Mouse (Mus musculus): ENCODE data around the gene Npas2. TPM values are rescaled to one million over a fixed set of nuclear protein-coding genes. Genes with fewer than 3 reads are reported as not detected.

The Npas2 gene
- polyA plus RNA-seq, 1 experiment: not detected

DNA sequence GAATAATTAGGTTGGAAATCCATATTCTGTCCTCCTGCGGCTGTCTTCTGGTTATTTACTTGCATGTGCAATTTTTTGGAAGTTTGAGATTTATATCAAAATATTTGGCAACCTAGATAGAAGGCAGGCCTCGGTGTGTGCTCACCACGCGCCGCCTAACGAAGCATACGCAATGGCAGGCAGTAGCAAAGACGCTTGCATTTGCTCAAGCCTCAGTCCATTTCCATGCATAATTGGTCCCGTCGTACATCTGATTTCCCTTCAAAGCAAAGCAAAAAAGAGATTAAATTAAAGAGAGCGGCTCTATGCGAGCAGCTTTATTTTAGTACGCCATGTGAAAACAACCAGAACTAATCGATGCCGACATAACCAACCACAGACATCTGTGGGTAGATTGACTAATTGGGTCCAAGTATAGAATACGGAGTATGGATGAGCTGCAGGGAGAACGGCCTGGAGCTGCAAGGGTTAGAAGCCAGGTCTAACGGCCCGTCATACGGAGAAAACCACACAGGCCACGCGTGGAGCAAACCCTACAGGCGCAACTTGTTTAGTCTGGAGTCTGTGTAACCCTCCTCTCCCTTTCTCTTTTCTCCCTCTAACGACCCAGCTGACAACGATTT, 118.9 kb downstream of the Npas2 start:
- peaks cover 3% of the 10 kb centered on the region; the same call in 1 of the 2 replicates for H3K4me1 ChIP-seq (ENCODE audit: control insufficient read depth, insufficient read depth, low read length)
- H3K4me3 ChIP-seq (replicated peaks; ENCODE audit: control insufficient read depth, low read depth, low read length): no peak overlapping the region
- 89% methylated on average over 25 of the region's 25 CpGs for WGBS
- H3K27ac ChIP-seq (ENCODE audit: control insufficient read depth, insufficient read depth, low read depth, low read length, poor library complexity): no peak overlapping the region
- TF ChIP-seq POLR2A (IDR thresholded peaks at IDR 0.05; ENCODE audit: borderline replicate concordance, control insufficient read depth, low read depth, low read length) (no peak), CTCF (IDR thresholded peaks at IDR 0.05; ENCODE audit: control insufficient read depth, insufficient read depth, low read length) (no peak)

DNA sequence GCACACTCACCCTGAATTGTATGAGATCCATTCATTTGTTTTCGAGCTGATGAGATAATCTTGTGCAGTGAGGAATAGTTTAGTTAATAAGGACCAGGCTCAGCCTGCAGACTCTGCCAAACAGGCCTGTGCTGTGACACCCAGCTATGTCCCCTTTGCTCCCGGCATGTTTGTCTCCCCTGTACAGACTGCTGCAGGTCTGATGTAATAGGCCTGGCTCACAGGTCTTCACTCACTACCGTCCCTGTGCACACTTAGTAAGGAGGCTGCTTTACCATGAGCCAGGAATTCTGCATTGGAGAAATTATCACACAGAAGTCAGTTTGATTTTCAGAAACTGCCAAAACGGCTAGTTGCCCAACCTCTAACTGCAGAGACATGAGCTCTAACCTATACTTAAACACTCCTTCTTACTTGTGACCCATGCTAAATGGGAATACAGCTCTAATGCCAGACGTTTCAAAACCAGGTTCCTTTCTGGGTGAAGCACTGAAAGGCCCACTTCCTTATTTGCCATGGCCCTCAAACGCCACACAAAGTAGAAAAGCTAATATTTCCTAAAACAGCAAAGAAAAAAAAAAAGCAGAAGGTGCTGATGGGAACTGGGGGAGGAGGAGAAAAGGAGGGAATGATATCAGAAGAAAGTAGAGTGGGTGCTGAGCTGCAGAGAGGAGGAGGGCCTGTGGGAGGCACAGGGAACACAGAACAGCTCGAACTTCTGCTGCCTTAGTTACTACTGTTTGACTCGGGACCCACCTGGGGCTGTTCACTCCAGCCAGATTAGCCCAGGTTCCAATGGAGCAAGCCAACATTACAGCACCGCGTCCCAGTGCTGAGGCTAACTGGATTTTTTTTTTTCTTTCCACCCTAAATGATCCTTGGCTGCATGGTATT, 120.1 kb downstream of the Npas2 start:
- 43% methylated on average over 10 of the region's 10 CpGs for WGBS
- Histone ChIP-seq H3K4me1 (ENCODE audit: control insufficient read depth, insufficient read depth, low read length) (peaks cover 3% of the 10 kb centered on the region; the same call in 1 of the 2 replicates), H3K27ac (ENCODE audit: control insufficient read depth, insufficient read depth, low read depth, low read length, poor library complexity) (no peak overlapping the region), H3K4me3 (replicated peaks; ENCODE audit: control insufficient read depth, low read depth, low read length) (no peak overlapping the region)
- no peak for TF ChIP-seq POLR2A (IDR thresholded peaks at IDR 0.05; ENCODE audit: borderline replicate concordance, control insufficient read depth, low read depth, low read length)
- TF ChIP-seq CTCF (IDR thresholded peaks at IDR 0.05; ENCODE audit: control insufficient read depth, insufficient read depth, low read length): no peak

DNA sequence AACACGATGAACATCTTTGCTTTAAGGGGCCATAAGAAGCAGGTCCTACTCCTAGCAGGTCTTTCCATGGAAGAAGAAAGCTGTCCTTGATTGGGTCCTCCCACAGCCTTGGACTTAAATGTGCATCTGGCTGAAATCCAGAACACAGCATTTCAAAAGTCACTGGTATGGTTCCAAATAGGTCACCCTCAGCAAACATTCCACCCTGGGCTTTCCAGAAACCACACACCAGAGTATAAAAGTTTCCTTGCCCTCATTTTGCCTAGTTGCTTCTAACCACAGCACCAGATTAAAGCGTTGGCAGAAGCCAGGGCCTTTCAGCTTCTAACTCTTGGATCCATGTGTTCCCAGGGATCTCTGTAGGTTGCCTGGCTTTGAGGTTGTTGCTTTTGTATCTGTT, 124.4 kb downstream of the Npas2 start:
- TF ChIP-seq POLR2A (IDR thresholded peaks at IDR 0.05; ENCODE audit: borderline replicate concordance, control insufficient read depth, low read depth, low read length): no peak
- TF ChIP-seq CTCF (IDR thresholded peaks at IDR 0.05; ENCODE audit: control insufficient read depth, insufficient read depth, low read length): no peak
- peaks cover 3% of the 10 kb centered on the region; the same call in 1 of the 2 replicates for H3K4me1 ChIP-seq (ENCODE audit: control insufficient read depth, insufficient read depth, low read length)
- H3K27ac ChIP-seq (ENCODE audit: control insufficient read depth, insufficient read depth, low read depth, low read length, poor library complexity): no peak overlapping the region
- H3K4me3 ChIP-seq (replicated peaks; ENCODE audit: control insufficient read depth, low read depth, low read length): no peak overlapping the region
- 57% methylated on average over 2 of the region's 2 CpGs for whole genome bisulfite sequencing

DNA sequence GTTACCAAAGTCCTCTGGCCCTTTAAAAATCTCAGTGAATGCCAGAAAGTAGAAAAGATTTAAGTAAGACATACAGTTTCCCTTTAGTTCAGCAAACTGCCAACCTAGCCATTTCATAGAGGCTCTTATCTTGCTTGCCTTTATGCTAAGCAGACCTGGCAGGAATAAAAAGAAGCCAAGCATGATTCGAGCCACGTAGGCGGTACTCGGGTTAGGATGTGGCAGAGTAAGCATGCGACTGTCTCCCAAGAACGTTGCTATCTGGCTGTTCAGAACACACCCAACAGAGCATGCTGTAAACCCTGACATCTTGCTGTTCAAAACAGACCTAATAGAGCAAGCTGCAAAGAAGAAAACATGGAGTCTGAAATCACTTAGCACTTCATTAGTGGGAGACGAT, 125.3 kb downstream of the Npas2 start:
- H3K4me3 ChIP-seq (replicated peaks; ENCODE audit: control insufficient read depth, low read depth, low read length): no peak overlapping the region
- H3K27ac ChIP-seq (ENCODE audit: control insufficient read depth, insufficient read depth, low read depth, low read length, poor library complexity): no peak overlapping the region
- TF ChIP-seq CTCF (IDR thresholded peaks at IDR 0.05; ENCODE audit: control insufficient read depth, insufficient read depth, low read length) (no peak), POLR2A (IDR thresholded peaks at IDR 0.05; ENCODE audit: borderline replicate concordance, control insufficient read depth, low read depth, low read length) (no peak)
- peaks cover under 1% of the 10 kb centered on the region; the same call in 1 of the 2 replicates for H3K4me1 ChIP-seq (ENCODE audit: control insufficient read depth, insufficient read depth, low read length)
- WGBS: 67% methylated on average over 7 of the region's 7 CpGs

DNA sequence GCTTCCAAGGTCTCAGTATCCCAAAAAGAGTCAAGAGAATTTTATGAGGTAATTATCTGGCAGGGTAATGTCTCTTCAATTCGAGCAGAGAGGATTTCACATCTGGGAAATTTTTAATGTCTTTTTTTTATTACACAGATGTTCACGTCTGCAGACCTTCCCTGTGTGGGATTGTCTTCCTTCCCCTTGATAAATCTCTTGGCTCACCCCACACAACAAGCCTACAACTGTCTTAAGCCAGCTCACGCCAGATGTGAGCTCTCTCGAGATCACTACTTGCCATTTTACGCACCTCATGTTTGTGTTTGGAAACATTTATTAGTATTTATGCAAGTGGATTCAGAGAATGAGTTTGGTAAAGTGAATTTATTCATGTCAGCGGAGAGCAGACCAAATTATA, 128.4 kb downstream of the Npas2 start:
- no peak overlapping the region for H3K4me3 ChIP-seq (replicated peaks; ENCODE audit: control insufficient read depth, low read depth, low read length)
- TF ChIP-seq POLR2A (IDR thresholded peaks at IDR 0.05; ENCODE audit: borderline replicate concordance, control insufficient read depth, low read depth, low read length): no peak
- TF ChIP-seq CTCF (IDR thresholded peaks at IDR 0.05; ENCODE audit: control insufficient read depth, insufficient read depth, low read length): no peak
- WGBS: 56% methylated on average over 6 of the region's 6 CpGs
- no peak overlapping the region for H3K27ac ChIP-seq (ENCODE audit: control insufficient read depth, insufficient read depth, low read depth, low read length, poor library complexity)
- no peaks in the 10 kb centered on the region for H3K4me1 ChIP-seq (ENCODE audit: control insufficient read depth, insufficient read depth, low read length)

DNA sequence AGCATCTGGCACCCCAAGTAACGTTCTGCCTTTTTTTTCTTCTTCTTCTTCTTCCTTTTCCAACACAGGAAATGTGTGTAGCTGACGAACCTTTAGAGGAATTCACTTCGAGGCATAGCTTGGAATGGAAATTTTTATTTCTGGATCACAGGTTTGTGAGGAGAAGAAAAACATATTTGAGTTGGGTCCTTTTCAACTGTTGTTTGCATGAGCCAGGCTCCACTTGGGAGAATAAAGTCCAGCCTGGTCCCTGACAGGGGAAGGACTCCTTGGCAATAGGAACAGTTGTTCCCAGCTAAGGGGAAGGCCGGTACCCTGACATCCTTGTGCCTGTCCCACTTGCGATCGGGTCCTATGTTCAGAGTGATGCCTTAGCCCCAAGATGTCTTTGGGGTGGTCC, 131.7 kb downstream of the Npas2 start:
- H3K4me3 ChIP-seq (replicated peaks; ENCODE audit: control insufficient read depth, low read depth, low read length): no peak overlapping the region
- 74% methylated on average over 6 of the region's 6 CpGs for WGBS

DNA sequence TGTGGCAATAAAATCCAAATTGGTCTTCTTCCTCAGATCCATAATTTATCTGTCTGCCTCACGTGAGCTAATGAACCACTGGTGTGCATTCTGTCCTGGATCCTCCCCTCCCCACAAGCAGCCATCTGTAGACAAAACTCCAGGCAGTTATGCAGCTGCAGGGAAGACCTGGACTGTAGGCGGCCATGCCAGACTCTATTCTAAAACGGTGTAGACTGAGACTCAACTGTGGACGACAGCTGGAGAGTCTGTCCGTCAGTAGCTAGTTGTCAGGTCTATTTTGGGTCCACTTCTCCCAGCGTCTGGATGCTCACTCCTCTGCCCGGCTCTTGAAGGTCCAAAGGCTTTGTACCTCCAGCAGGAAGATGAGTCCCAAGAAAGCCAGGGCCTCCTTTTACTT, 134.0 kb downstream of the Npas2 start:
- no peak overlapping the region for H3K27ac ChIP-seq (ENCODE audit: control insufficient read depth, insufficient read depth, low read depth, low read length, poor library complexity)
- no peaks in the 10 kb centered on the region for H3K4me1 ChIP-seq (ENCODE audit: control insufficient read depth, insufficient read depth, low read length)
- H3K4me3 ChIP-seq (replicated peaks; ENCODE audit: control insufficient read depth, low read depth, low read length): no peak overlapping the region
- TF ChIP-seq CTCF (IDR thresholded peaks at IDR 0.05; ENCODE audit: control insufficient read depth, insufficient read depth, low read length) (no peak), POLR2A (IDR thresholded peaks at IDR 0.05; ENCODE audit: borderline replicate concordance, control insufficient read depth, low read depth, low read length) (no peak)
- 81% methylated on average over 7 of the region's 7 CpGs for WGBS

More for the DNA sequence above, 131.7 kb downstream of the Npas2 start:
- no peaks in the 10 kb centered on the region for H3K4me1 ChIP-seq (ENCODE audit: control insufficient read depth, insufficient read depth, low read length)
- TF ChIP-seq CTCF (IDR thresholded peaks at IDR 0.05; ENCODE audit: control insufficient read depth, insufficient read depth, low read length) (no peak), POLR2A (IDR thresholded peaks at IDR 0.05; ENCODE audit: borderline replicate concordance, control insufficient read depth, low read depth, low read length) (no peak)
- H3K27ac ChIP-seq (ENCODE audit: control insufficient read depth, insufficient read depth, low read depth, low read length, poor library complexity): no peak overlapping the region

DNA sequence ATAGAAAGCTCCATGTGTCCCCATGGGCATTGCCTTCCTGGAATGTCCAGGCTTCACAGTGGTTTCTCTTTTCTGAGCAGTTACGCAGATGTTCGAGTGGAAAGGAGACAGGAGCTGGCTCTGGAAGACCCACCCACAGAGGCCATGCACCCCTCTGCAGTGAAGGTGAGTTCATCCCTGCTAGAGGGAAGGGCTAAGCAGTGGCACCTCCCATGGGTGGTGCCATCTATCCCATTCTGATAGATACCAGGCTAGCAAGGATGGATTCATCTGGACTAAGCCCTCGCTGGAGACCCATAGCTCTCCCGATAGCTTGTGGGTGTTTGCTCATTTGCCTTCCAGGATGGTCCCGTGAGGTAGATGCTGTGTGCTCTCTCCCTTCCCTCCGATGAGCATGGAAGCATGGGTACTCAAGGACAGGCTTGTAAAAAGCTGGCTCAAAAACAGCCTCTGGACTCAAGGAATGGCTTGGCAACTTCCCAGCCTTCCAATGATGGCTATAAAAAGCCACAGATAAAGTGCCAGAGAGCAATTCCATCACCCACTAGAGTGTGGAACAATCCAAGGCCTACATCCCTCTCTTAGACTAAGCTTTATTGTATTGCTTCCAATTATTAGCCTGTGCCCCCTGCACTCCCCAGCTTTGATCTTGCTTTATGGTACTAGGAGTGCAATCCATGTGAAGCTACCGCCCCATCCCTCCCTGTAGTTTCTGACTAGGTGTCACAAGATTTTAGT, 137.5 kb downstream of the Npas2 start:
- Histone ChIP-seq H3K4me1 (ENCODE audit: control insufficient read depth, insufficient read depth, low read length) (no peaks in the 10 kb centered on the region), H3K4me3 (replicated peaks; ENCODE audit: control insufficient read depth, low read depth, low read length) (no peak overlapping the region), H3K27ac (ENCODE audit: control insufficient read depth, insufficient read depth, low read depth, low read length, poor library complexity) (no peak overlapping the region)
- 83% methylated on average over 7 of the region's 7 CpGs for WGBS
- TF ChIP-seq CTCF (IDR thresholded peaks at IDR 0.05; ENCODE audit: control insufficient read depth, insufficient read depth, low read length): no peak
- no peak for TF ChIP-seq POLR2A (IDR thresholded peaks at IDR 0.05; ENCODE audit: borderline replicate concordance, control insufficient read depth, low read depth, low read length)

Measured in bone marrow, adult 2 months (tissue).